Mouse (Mus musculus): ENCODE measurements around the gene Mtmr10. TPM values are rescaled to one million over a fixed set of nuclear protein-coding genes. Genes with fewer than 3 reads are reported as not detected.

Gene Mtmr10
- polyA plus RNA-seq, 1 experiment from 2014 or later: 6.9 TPM

DNA sequence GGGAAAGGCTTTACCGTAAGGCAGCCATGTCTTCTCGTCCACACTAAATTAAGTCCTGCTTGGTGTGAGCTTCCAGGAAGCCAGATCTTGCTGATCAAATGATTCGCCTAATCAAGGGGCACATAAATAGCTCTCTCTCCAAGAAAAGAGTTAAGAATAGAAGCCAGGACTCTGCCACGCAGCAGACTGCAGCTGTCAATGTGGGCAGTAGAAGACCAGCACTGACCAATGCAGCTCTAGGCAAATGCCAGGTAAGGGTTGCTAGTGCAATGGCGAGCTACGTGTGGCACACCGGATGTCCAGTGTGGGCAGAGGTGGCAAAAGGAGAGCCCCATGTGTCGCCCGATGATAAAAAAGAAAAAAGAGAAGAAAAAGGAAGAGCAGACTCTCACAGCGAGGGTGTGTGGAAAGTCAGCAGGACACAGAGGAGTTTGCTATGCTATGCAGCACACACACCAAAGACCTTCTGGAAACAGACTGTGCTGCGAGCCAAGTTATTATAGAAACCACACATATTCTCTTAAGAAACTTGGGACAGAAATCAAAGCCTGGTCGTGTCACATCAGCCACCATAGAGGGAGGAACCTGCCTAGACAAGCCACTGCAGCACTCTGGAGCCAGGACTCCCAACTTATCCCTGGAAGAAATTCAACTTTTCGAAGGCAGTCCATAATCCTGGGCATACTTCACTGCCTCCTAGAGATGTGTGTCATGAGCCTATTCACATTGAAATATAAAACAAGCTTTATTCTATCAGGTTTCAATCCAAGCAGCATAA, 21.8 kb upstream of the Mtmr10 start:
- Histone ChIP-seq H3K4me2 (ENCODE audit: low read depth, low read length) (no peak overlapping the region), H3K4me3 (ENCODE audit: low read depth, low read length) (no peak overlapping the region), H3K4me1 (ENCODE audit: insufficient read depth) (no peaks in the 10 kb centered on the region), H3K9ac (replicated peaks) (no peak overlapping the region), H3K36me3 (replicated peaks; ENCODE audit: insufficient read depth, low read length) (no peaks in the 10 kb centered on the region), H3K27ac (ENCODE audit: low read depth) (no peak overlapping the region), H3K27me3 (ENCODE audit: insufficient read depth, low read length) (peaks cover 18% of the 10 kb centered on the region), H3K9me3 (ENCODE audit: low read length) (no peaks in the 10 kb centered on the region; the same call in 1 of the 2 replicates)
- DNase-seq (no peak), ATAC-seq (no peak)
- 76% methylated on average over 13 of the region's 13 CpGs for WGBS (ENCODE audit: insufficient replicate concordance)
- TF ChIP-seq EP300 (IDR thresholded peaks at IDR 0.05; ENCODE audit: low read depth): no peak
- no peak for TF ChIP-seq CTCF (IDR thresholded peaks at IDR 0.05; ENCODE audit: low read depth)

DNA sequence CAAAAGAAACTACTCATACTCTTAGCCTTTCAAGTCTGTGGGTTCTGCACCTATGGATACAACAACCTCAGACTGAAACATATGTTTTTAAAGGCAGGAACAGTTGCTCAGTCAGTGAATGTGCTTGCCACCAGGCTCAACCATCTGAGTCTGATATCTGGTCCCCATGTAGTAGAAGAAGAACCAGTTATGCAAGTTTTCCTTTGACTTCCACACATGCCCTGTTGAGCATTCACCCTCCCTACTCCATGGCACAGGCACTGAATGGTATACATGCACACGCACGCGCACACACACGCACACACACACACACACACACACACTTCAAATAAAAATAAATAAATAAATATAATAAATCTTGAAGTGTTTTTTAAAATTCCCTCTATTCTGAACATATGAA, 20.9 kb upstream of the Mtmr10 start:
- Histone ChIP-seq H3K9ac (replicated peaks) (no peak overlapping the region), H3K36me3 (replicated peaks; ENCODE audit: insufficient read depth, low read length) (no peaks in the 10 kb centered on the region), H3K4me2 (ENCODE audit: low read depth, low read length) (no peak overlapping the region), H3K4me1 (ENCODE audit: insufficient read depth) (no peaks in the 10 kb centered on the region), H3K27ac (ENCODE audit: low read depth) (no peak overlapping the region), H3K9me3 (ENCODE audit: low read length) (no peaks in the 10 kb centered on the region), H3K4me3 (ENCODE audit: low read depth, low read length) (no peak overlapping the region), H3K27me3 (ENCODE audit: insufficient read depth, low read length) (peaks cover 18% of the 10 kb centered on the region)
- no peak for TF ChIP-seq CTCF (IDR thresholded peaks at IDR 0.05; ENCODE audit: low read depth)
- no peak for TF ChIP-seq EP300 (IDR thresholded peaks at IDR 0.05; ENCODE audit: low read depth)
- DNase-seq (no peak), ATAC-seq (no peak)
- whole genome bisulfite sequencing (ENCODE audit: insufficient replicate concordance): 92% methylated on average over 4 of the region's 4 CpGs

- H3K36me3 ChIP-seq (replicated peaks; ENCODE audit: insufficient read depth, low read length): no peaks in the 10 kb centered on the region
- H3K27me3 ChIP-seq (ENCODE audit: insufficient read depth, low read length): peaks cover 18% of the 10 kb centered on the region
- 54% methylated on average over 4 of the region's 4 CpGs for WGBS (ENCODE audit: insufficient replicate concordance)
- H3K27ac ChIP-seq (ENCODE audit: low read depth): no peak overlapping the region
- no peak overlapping the region for H3K9ac ChIP-seq (replicated peaks)
- no peaks in the 10 kb centered on the region for H3K9me3 ChIP-seq (ENCODE audit: low read length)
- no peaks in the 10 kb centered on the region for H3K4me1 ChIP-seq (ENCODE audit: insufficient read depth)
- no peak overlapping the region for H3K4me2 ChIP-seq (ENCODE audit: low read depth, low read length)
- H3K4me3 ChIP-seq (ENCODE audit: low read depth, low read length): no peak overlapping the region
- TF ChIP-seq EP300 (IDR thresholded peaks at IDR 0.05; ENCODE audit: low read depth) (no peak), CTCF (IDR thresholded peaks at IDR 0.05; ENCODE audit: low read depth) (no peak)
- DNase-seq: no peak
- ATAC-seq: no peak
Observed at GRCm38 (mm10) chr7:64271926-64272325, 15.5 kb upstream of the Mtmr10 start.

DNA sequence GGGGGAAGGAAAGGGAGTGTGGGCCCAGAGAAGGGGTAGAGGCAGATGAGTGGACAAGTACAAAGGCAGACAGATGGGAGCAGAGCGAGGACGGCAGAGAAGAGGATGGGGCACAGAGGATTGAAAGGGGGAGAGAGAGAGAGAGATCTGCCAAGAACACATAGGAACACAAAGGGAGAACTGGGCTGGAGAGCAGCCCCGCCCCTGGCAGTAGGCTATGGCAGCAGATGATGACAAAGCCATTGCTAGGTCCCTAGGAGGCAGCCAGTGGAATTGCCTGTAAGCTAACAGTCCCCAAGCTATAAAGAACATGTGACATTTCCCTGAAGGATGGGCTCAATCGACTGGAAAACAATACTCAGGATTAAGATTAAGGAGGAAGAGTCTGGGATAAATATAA, 11.9 kb upstream of the Mtmr10 start:
- no peaks in the 10 kb centered on the region for H3K9me3 ChIP-seq (ENCODE audit: low read length)
- WGBS (ENCODE audit: insufficient replicate concordance): 64% methylated on average over 4 of the region's 4 CpGs
- no peak for ATAC-seq

DNA sequence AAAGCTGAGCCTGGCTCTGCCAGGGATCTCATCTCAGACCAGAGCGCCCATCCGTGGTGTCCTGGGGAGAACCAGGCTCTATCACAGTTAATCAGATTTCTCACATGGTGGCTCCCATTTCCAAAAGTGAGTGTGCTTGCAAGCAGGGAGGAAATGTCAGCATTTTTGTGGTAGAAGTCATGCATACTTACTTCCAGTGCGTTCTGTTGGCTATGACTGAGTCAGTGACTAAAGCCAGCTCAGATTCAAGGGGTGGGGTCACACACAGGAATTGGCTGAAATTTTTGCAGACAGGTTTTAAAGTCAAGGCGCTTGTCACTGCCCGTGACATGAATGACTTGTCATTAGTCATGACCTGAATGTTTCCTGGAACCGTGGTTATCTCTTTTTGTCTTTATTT, 10.5 kb upstream of the Mtmr10 start:
- no peak for DNase-seq

More for the DNA sequence above, 11.9 kb upstream of the Mtmr10 start:
- no peak overlapping the region for H3K4me2 ChIP-seq (ENCODE audit: low read depth, low read length)
- H3K4me3 ChIP-seq (ENCODE audit: low read depth, low read length): no peak overlapping the region
- H3K27ac ChIP-seq (ENCODE audit: low read depth): no peak overlapping the region
- H3K36me3 ChIP-seq (replicated peaks; ENCODE audit: insufficient read depth, low read length): no peaks in the 10 kb centered on the region
- TF ChIP-seq CTCF (IDR thresholded peaks at IDR 0.05; ENCODE audit: low read depth) (no peak), EP300 (IDR thresholded peaks at IDR 0.05; ENCODE audit: low read depth) (no peak)
- H3K9ac ChIP-seq (replicated peaks): no peak overlapping the region
- H3K4me1 ChIP-seq (ENCODE audit: insufficient read depth): no peaks in the 10 kb centered on the region
- H3K27me3 ChIP-seq (ENCODE audit: insufficient read depth, low read length): no peaks in the 10 kb centered on the region
- no peak for DNase-seq

DNA sequence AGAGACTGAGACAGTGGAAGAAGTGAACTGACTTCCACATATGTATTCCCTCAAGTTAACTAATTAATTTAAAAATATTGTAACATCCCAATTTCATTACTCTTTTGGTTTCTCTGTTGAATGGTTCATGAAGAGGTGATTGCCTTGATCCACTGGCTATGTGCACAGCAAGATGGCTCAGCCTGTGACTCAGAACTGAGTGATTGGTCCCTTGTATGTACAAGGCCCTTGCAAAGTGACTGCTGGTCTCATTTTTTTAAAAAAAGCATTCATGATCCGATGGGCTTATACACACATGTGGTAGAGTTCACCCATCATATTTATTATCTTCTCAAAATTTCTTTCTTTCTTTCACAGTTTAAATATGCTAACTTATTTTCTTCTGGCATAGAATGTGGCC, 8.9 kb upstream of the Mtmr10 start:
- TF ChIP-seq EP300 (IDR thresholded peaks at IDR 0.05; ENCODE audit: low read depth) (no peak), CTCF (IDR thresholded peaks at IDR 0.05; ENCODE audit: low read depth) (no peak)
- no peaks in the 10 kb centered on the region for H3K9me3 ChIP-seq (ENCODE audit: low read length)
- no peak overlapping the region for H3K9ac ChIP-seq (replicated peaks)
- ATAC-seq (no peak), DNase-seq (no peak)
- no peaks in the 10 kb centered on the region for H3K27me3 ChIP-seq (ENCODE audit: insufficient read depth, low read length)
- no peak overlapping the region for H3K4me2 ChIP-seq (ENCODE audit: low read depth, low read length)
- H3K4me1 ChIP-seq (ENCODE audit: insufficient read depth): no peaks in the 10 kb centered on the region
- no peak overlapping the region for H3K27ac ChIP-seq (ENCODE audit: low read depth)
- H3K4me3 ChIP-seq (ENCODE audit: low read depth, low read length): no peak overlapping the region
- WGBS (ENCODE audit: insufficient replicate concordance): 67% methylated on average over 1 of the region's 1 CpGs
- H3K36me3 ChIP-seq (replicated peaks; ENCODE audit: insufficient read depth, low read length): no peaks in the 10 kb centered on the region

More for the DNA sequence above, 10.5 kb upstream of the Mtmr10 start:
- Histone ChIP-seq H3K9ac (replicated peaks) (no peak overlapping the region), H3K27ac (ENCODE audit: low read depth) (no peak overlapping the region), H3K27me3 (ENCODE audit: insufficient read depth, low read length) (no peaks in the 10 kb centered on the region), H3K4me2 (ENCODE audit: low read depth, low read length) (no peak overlapping the region), H3K4me1 (ENCODE audit: insufficient read depth) (no peaks in the 10 kb centered on the region), H3K36me3 (replicated peaks; ENCODE audit: insufficient read depth, low read length) (no peaks in the 10 kb centered on the region), H3K9me3 (ENCODE audit: low read length) (no peaks in the 10 kb centered on the region), H3K4me3 (ENCODE audit: low read depth, low read length) (no peak overlapping the region)
- no peak for ATAC-seq
- TF ChIP-seq EP300 (IDR thresholded peaks at IDR 0.05; ENCODE audit: low read depth) (no peak), CTCF (IDR thresholded peaks at IDR 0.05; ENCODE audit: low read depth) (no peak)
- 36% methylated on average over 6 of the region's 6 CpGs for WGBS (ENCODE audit: insufficient replicate concordance)
